Mouse (Mus musculus): ENCODE data around the gene Mrpl4. TPM values are rescaled to one million over a fixed set of nuclear protein-coding genes. Genes with fewer than 3 reads are reported as not detected.

The Mrpl4 gene
- polyA plus RNA-seq (2012; fragmentation: generic; extraction: Trizol) = 100 to 1,000 TPM; 124 to 136 TPM

DNA sequence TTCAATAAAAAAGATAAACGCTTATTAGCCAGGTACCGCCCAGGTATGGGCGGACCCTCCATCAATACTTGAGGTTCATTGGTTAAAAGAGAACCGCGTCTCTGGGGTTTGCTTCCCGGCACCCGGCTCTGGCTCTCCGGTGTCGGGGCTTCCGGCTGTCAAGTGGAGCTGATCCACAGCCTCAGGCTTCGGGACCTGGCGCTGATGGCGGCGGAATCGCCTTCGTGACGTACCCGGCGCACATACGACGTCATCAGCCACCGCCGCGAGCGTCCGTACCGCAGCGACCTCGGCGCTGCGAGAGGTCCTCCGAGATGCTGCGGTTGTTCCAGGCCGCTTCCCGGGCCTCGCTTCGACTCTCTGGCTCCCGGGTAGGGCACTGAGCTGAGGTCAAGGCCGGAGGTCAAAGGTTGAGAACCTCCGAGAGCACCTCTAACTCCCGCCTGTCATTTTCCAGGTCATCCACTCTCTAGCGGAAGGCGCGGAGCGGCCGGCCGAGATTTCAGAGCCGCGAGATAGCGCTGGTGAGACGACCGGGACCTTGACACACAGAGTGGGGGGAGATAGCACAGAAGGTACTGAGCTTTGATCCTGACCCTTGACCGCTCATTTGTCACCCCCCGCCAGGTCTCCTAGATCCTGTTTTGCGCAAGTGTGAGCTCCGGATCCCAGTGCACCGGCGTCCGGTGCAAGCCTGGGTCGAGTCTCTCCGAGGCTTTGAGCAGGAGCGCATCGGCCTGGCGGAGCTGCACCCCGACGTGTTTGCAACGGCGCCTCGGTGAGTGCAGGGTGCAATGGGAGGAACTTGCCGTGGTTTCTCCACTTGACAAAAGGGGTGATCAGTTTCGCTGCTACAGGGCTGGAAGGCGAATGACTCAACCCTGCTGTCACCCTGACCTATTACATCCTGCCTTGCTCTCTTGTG is at the start of gene Mrpl4:
Gene Mrpl4 (plus strand): TSS at position 112 of the 925 bp plus-strand sequence.

DNA sequence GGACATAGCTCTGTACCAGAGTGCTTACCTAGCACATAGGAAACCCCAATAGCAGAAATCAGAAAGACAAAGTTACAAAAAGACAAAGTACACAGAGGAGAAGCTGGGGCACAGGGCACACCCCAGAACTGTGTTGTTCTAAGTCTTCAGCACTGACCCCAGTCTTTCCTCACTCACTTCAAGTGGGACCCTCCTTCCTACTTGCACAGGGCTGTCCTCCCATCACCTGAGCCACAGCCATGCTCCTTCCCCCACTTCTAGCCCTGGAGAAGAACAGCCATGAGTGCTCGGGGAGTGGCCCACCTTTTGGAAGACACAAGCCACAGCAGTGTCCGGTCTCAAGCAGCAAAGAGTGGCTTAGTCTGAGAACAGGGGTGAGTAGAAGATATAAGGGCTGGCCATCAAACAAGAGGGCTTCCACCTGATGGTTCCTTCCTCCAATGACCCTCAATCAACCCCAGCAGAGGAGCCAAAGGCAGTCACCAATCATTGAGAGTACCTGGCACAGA is 43.1 kb upstream of the Mrpl4 start, which contains the start of gene Dnmt1:
Gene Dnmt1 (minus strand): TSS at position 459 of the 509 bp plus-strand sequence.

DNA sequence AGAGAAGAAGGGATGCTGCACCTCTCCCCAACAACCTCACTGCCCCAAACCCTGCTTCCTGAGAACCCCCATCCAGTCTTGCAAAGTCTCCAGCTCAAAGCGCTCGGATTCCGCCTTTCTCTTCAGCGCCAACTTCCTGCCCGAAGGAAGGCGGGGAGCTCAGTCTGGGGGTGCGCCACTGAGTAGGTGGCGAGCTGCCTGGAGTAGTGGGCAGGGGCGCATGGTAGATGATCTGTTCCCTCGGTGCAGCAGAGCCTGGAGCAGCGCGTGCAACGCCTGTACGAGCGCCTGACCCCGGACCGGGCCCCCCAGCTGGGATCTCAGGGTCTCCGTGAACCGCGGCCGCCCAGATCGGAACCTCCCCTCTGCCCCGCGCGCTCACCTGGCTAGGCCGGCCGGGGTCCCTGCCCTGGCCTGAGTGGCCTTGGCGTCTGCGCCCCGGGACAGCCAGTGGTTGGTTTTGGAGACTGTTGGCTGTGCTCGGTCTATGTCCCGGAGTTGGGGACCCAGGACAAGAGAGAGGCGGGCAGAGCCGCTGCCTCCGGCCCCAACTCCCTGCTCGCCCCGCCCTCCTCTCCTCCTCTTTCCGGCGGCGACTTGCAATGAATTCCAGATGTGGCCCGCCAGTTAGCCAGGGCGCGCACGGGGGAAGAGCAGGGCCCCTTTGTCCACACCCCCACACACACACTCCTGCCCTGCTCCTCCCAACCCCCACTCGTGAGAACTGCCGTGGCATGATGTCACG is 26.1 kb upstream of the Mrpl4 start, which contains the start of gene S1pr2:
Gene S1pr2 (minus strand): TSS at position 566 of the 745 bp plus-strand sequence.

DNA sequence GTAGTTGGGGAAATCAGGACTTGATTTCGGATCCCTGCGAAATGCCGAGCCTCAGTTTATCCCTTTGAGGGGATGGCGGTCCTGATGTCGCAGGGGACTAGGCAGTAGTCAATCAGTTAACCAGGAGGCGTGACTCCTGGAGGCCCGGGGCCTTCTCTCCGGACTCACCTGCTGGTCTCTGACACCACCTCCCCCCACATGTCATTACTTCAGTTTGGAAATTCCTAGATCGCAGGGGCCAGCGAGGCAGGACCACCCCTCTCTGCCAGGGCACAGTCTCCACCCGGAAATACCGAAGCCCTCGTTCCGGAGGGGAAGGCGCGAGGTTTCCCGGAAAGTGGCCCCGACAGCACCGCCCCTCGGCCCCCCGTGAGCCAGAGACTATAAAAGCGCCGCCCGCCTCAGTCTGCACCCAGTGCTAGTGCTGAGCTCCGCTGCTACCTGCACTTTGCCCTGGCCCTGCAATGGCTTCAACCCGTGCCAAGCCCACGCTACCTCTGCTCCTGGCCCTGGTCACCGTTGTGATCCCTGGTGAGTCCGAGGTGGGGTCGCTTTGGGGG is 13.1 kb downstream of the Mrpl4 start, which contains the start of gene Icam1:
Gene Icam1 (plus strand): TSS at position 415 of the 560 bp plus-strand sequence.

DNA sequence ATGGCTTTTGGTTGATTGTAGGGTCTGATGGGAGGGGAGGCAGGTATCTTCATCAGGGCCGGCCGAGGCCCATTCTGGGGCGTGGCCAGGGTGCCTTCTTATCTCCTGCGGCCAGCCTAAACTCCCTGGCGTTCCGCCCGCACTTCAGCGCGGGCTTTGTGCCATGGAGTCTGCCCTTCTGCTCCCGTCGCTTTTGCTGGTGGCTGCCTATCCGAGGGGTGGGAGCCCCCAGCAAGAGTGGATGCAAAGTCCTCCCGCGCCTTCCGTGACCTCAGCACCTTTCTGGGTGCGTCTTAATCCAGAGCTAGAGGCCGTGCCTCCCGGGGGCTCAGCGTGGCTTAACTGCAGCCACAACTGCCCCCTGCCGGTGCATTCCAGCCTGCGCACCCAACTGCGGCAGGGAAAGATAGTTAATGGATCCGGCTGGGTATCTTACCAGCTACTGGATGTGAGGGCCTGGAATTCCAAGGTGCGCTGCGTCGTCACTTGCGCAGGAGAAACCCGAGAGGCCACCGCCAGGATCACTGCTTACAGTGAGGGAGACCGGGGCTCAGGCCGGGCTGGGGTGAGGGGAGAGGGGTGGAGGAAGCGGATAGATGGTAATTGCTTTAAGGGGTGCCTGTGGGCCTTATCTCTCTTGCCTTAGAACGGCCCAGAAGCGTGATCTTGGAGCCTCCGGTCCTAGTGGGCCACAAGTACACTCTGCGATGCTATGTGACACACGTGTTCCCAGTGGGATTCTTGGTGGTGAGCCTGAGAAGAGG is 26.9 kb downstream of the Mrpl4 start, which contains the start of gene Icam4:
Gene Icam4 (plus strand): TSS at position 83 of the 764 bp plus-strand sequence.

DNA sequence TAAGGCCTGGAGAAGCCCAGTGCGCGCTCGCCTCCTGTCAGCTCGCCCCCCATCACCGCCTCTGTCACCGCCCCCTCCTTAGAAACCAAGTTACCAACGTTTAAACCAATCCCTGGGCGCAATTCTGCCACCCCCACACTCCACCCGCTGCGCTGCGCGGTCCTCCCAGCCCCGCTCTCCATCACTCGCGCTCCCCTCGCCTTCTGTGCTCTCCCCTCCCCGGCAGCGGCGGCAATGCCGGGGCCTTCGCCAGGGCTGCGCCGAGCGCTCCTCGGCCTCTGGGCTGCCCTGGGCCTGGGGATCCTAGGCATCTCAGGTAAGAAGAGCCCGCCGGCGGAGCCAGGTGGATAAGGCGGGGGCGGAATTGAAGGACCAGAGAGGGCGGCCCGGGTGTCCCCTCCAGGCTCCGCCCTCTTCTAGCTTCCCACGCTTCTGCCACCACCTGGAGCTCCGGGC is 29.4 kb downstream of the Mrpl4 start, which contains the start of gene Icam5:
Gene Icam5 (plus strand): TSS at position 178 of the 456 bp plus-strand sequence.

Other genes with a start within 250 kb of the Mrpl4 start
- gene Col5a3, start 187.7 kb upstream of the Mrpl4 start, polyA plus RNA-seq (2012; fragmentation: generic; extraction: Trizol) = 10 to 100 TPM in 1 of 2 experiments, under 1 TPM in 1; 0.21 to 10.8 TPM
- gene Rdh8, start 184.2 kb upstream of the Mrpl4 start, polyA plus RNA-seq (2012; fragmentation: generic; extraction: Trizol) = not detected
- gene A230050P20Rik, start 134.1 kb upstream of the Mrpl4 start, polyA plus RNA-seq (2012; fragmentation: generic; extraction: Trizol) = under 1 TPM in 1 of 2 experiments, not detected in 1; 0.02 TPM
- gene Angptl6, start 123.0 kb upstream of the Mrpl4 start, polyA plus RNA-seq (2012; fragmentation: generic; extraction: Trizol) = 1 to 10 TPM in 1 of 2 experiments, under 1 TPM in 1; 0.51 to 1.0 TPM
- gene Ppan, start 114.6 kb upstream of the Mrpl4 start, polyA plus RNA-seq (2012; fragmentation: generic; extraction: Trizol) = 10 to 100 TPM; 26.9 to 45.5 TPM
- 100 to 1,000 TPM; 144 to 260 TPM for gene Eif3g, start 104.1 kb upstream of the Mrpl4 start, polyA plus RNA-seq (2012; fragmentation: generic; extraction: Trizol)
- 10 to 100 TPM; 22.4 to 29.1 TPM for gene Dnmt1, start 42.9 kb upstream of the Mrpl4 start, polyA plus RNA-seq (2012; fragmentation: generic; extraction: Trizol)
- 10 to 100 TPM; 11.7 to 27.7 TPM for gene S1pr2, start 26.0 kb upstream of the Mrpl4 start, polyA plus RNA-seq (2012; fragmentation: generic; extraction: Trizol)
- under 1 TPM; 0.04 to 0.99 TPM for gene Icam1, start 13.2 kb downstream of the Mrpl4 start, polyA plus RNA-seq (2012; fragmentation: generic; extraction: Trizol)
- under 1 TPM; 0.08 to 0.52 TPM for gene Icam4, start 26.6 kb downstream of the Mrpl4 start, polyA plus RNA-seq (2012; fragmentation: generic; extraction: Trizol)
- gene Icam5, start 29.3 kb downstream of the Mrpl4 start, polyA plus RNA-seq (2012; fragmentation: generic; extraction: Trizol) = 1 to 10 TPM in 1 of 2 experiments, under 1 TPM in 1; 0.25 to 7.9 TPM
- gene Zglp1, start 64.4 kb downstream of the Mrpl4 start, polyA plus RNA-seq (2012; fragmentation: generic; extraction: Trizol) = under 1 TPM in 1 of 2 experiments, not detected in 1; 0.57 TPM
- under 1 TPM; 0.52 to 0.88 TPM for gene Gm49373, start 70.4 kb downstream of the Mrpl4 start, polyA plus RNA-seq (2012; fragmentation: generic; extraction: Trizol)
- gene Fdx1l, start 70.9 kb downstream of the Mrpl4 start, polyA plus RNA-seq (2012; fragmentation: generic; extraction: Trizol) = 10 to 100 TPM; 58.9 to 94.5 TPM
- gene Gm38431, start 89.3 kb downstream of the Mrpl4 start, polyA plus RNA-seq (2012; fragmentation: generic; extraction: Trizol) = 1 to 10 TPM in 1 of 2 experiments, under 1 TPM in 1; 0.99 to 1.5 TPM
- 10 to 100 TPM; 46.3 to 49.8 TPM for gene Raver1, start 89.3 kb downstream of the Mrpl4 start, polyA plus RNA-seq (2012; fragmentation: generic; extraction: Trizol)
- gene Tyk2, start 128.5 kb downstream of the Mrpl4 start, polyA plus RNA-seq (2012; fragmentation: generic; extraction: Trizol) = 10 to 100 TPM in 1 of 2 experiments, 1 to 10 TPM in 1; 5.3 to 10.9 TPM
- gene Cdc37, start 147.2 kb downstream of the Mrpl4 start, polyA plus RNA-seq (2012; fragmentation: generic; extraction: Trizol) = 100 to 1,000 TPM; 230 to 298 TPM
- 10 to 100 TPM in 1 of 2 experiments, 1 to 10 TPM in 1; 4.1 to 10.6 TPM for gene Pde4a, start 163.0 kb downstream of the Mrpl4 start, polyA plus RNA-seq (2012; fragmentation: generic; extraction: Trizol)
- gene Keap1, start 236.6 kb downstream of the Mrpl4 start, polyA plus RNA-seq (2012; fragmentation: generic; extraction: Trizol) = 10 to 100 TPM; 29.4 to 56.7 TPM
- gene S1pr5, start 245.7 kb downstream of the Mrpl4 start, polyA plus RNA-seq (2012; fragmentation: generic; extraction: Trizol) = under 1 TPM in 1 of 2 experiments, not detected in 1; 0.07 TPM

Measured in C3H10T1/2 (cell line).